Mouse (Mus musculus): Measurements from ENCODE around the gene Olfr1201. TPM values are rescaled to one million over a fixed set of nuclear protein-coding genes. Genes with fewer than 3 reads are reported as not detected.

The Olfr1201 gene
- not detected for polyA plus RNA-seq (2014; fragmentation: Illumina TruSeq; extraction: RNeasy Lipid Tissue Mini Kit (QIAGEN cat#74804); ENCODE audit: low read depth, low replicate concordance)

DNA sequence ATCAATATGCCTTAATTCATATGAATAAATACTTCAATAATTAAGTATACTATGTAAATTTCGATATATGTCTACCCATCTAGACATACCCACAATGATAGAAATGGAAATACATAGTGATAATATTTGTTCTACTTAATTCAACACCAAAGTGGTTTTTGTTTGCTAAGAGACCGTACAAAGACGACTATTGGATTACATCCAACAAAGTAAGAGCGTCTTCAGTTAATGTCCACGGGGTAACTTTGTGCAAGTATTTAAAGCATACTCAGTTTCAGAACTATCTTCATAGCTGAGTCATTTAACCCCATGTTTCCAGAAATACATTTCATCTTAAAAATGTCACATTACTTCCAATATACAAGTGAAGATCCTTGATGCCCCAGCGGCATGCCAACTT, at the start of gene Olfr1201:
Gene Olfr1201, plus strand, starts transcription at position 301 of the 400 bp plus-strand sequence.

GRCm38 (mm10) chr2:88751270-88751669, 41.6 kb upstream of the Olfr1201 start, which contains the start of gene Olfr1198:
Olfr1198 (minus strand) TSS chr2:88751370.

DNA sequence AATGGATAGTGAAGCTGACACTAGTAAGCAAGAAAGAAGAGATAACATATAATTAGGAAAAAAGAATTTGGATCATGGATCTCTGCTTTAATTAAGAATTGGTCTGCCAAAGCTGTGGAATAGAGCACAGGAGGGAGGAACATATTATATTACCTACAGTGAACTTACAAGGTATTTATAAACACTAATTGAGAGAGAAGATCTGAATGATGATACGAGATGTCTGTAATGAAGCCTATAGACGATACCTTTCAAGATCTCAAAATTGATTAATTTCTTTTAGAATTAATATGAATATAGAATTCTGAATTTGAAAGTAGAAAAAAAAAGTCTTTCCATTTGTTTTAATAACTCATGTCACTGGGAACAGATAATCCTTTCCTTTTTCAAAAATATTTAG, 32.5 kb upstream of the Olfr1201 start, which contains the start of gene Olfr1199:
Gene Olfr1199, minus strand, starts transcription at position 101 of the 400 bp plus-strand sequence.

DNA sequence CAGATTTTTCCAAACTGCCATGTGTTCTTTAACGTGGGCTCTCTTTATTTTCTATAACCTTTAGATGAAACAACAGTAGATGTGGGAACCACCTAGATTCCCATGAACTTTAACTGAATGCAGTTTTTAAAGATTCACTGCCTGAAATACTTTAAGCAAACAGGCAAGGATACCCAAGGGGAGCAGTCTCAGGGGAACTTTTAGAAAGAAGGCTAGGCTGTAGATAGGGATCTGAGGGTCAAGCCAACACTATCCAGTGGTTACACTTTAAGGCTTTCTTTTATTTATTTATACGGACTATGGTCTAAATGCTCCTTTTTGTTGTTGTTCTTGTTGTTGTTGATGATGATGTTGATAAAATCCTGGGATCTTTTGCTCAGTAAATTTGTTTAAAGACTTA, 22.4 kb upstream of the Olfr1201 start, which contains the start of gene Olfr1200:
Gene Olfr1200, minus strand, starts transcription at position 101 of the 400 bp plus-strand sequence.

DNA sequence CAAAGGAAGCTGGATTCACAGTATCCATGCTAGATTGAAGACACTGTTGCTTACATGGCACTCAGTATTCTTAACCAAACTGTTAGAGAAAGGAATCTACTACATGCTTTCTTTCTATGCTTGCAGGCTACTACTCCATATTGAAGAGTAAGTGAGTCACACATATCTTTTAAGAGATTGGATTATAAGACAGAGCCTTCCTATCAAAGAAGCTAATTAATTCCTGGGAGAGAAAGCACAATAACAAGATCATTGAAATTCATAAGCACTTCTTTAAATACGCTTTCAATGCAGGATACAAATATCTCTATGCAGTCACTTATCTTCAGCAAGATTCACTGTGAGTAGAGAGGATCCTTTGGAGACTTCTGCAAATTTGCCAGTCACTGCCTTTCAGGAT, 21.4 kb downstream of the Olfr1201 start, which contains the start of gene Olfr1202:
Gene Olfr1202, plus strand, starts transcription at position 301 of the 400 bp plus-strand sequence.

GRCm38 (mm10) chr2:88829437-88829836, 36.6 kb downstream of the Olfr1201 start, which contains the start of gene Olfr1205:
Olfr1205 (plus strand) TSS chr2:88829737.

Other genes starting within 250 kb of the Olfr1201 start
- gene Olfr1188, start 236.1 kb upstream of the Olfr1201 start, polyA plus RNA-seq (2014; fragmentation: Illumina TruSeq; extraction: RNeasy Lipid Tissue Mini Kit (QIAGEN cat#74804); ENCODE audit: low read depth, low replicate concordance) = not detected
- not detected for gene Olfr1189, start 206.6 kb upstream of the Olfr1201 start, polyA plus RNA-seq (2014; fragmentation: Illumina TruSeq; extraction: RNeasy Lipid Tissue Mini Kit (QIAGEN cat#74804); ENCODE audit: low read depth, low replicate concordance)
- gene Olfr1191-ps1, start 152.5 kb upstream of the Olfr1201 start, polyA plus RNA-seq (2014; fragmentation: Illumina TruSeq; extraction: RNeasy Lipid Tissue Mini Kit (QIAGEN cat#74804); ENCODE audit: low read depth, low replicate concordance) = not detected
- not detected for gene Olfr1192-ps1, start 144.5 kb upstream of the Olfr1201 start, polyA plus RNA-seq (2014; fragmentation: Illumina TruSeq; extraction: RNeasy Lipid Tissue Mini Kit (QIAGEN cat#74804); ENCODE audit: low read depth, low replicate concordance)
- gene Olfr1193, start 117.4 kb upstream of the Olfr1201 start, polyA plus RNA-seq (2014; fragmentation: Illumina TruSeq; extraction: RNeasy Lipid Tissue Mini Kit (QIAGEN cat#74804); ENCODE audit: low read depth, low replicate concordance) = not detected
- not detected for gene Olfr1195, start 103.8 kb upstream of the Olfr1201 start, polyA plus RNA-seq (2014; fragmentation: Illumina TruSeq; extraction: RNeasy Lipid Tissue Mini Kit (QIAGEN cat#74804); ENCODE audit: low read depth, low replicate concordance)
- gene Olfr1196, start 88.4 kb upstream of the Olfr1201 start, polyA plus RNA-seq (2014; fragmentation: Illumina TruSeq; extraction: RNeasy Lipid Tissue Mini Kit (QIAGEN cat#74804); ENCODE audit: low read depth, low replicate concordance) = not detected
- gene Olfr1197, start 60.7 kb upstream of the Olfr1201 start, polyA plus RNA-seq (2014; fragmentation: Illumina TruSeq; extraction: RNeasy Lipid Tissue Mini Kit (QIAGEN cat#74804); ENCODE audit: low read depth, low replicate concordance) = not detected
- not detected for gene Olfr1198, start 41.7 kb upstream of the Olfr1201 start, polyA plus RNA-seq (2014; fragmentation: Illumina TruSeq; extraction: RNeasy Lipid Tissue Mini Kit (QIAGEN cat#74804); ENCODE audit: low read depth, low replicate concordance)
- not detected for gene Olfr1199, start 32.6 kb upstream of the Olfr1201 start, polyA plus RNA-seq (2014; fragmentation: Illumina TruSeq; extraction: RNeasy Lipid Tissue Mini Kit (QIAGEN cat#74804); ENCODE audit: low read depth, low replicate concordance)
- not detected for gene Olfr1200, start 22.5 kb upstream of the Olfr1201 start, polyA plus RNA-seq (2014; fragmentation: Illumina TruSeq; extraction: RNeasy Lipid Tissue Mini Kit (QIAGEN cat#74804); ENCODE audit: low read depth, low replicate concordance)
- not detected for gene Olfr1202, start 21.5 kb downstream of the Olfr1201 start, polyA plus RNA-seq (2014; fragmentation: Illumina TruSeq; extraction: RNeasy Lipid Tissue Mini Kit (QIAGEN cat#74804); ENCODE audit: low read depth, low replicate concordance)
- not detected for gene Olfr1205, start 36.7 kb downstream of the Olfr1201 start, polyA plus RNA-seq (2014; fragmentation: Illumina TruSeq; extraction: RNeasy Lipid Tissue Mini Kit (QIAGEN cat#74804); ENCODE audit: low read depth, low replicate concordance)
- not detected for gene Olfr1204, start 56.3 kb downstream of the Olfr1201 start, polyA plus RNA-seq (2014; fragmentation: Illumina TruSeq; extraction: RNeasy Lipid Tissue Mini Kit (QIAGEN cat#74804); ENCODE audit: low read depth, low replicate concordance)
- not detected for gene Olfr1206, start 70.2 kb downstream of the Olfr1201 start, polyA plus RNA-seq (2014; fragmentation: Illumina TruSeq; extraction: RNeasy Lipid Tissue Mini Kit (QIAGEN cat#74804); ENCODE audit: low read depth, low replicate concordance)
- gene Olfr1208, start 109.3 kb downstream of the Olfr1201 start, polyA plus RNA-seq (2014; fragmentation: Illumina TruSeq; extraction: RNeasy Lipid Tissue Mini Kit (QIAGEN cat#74804); ENCODE audit: low read depth, low replicate concordance) = not detected
- not detected for gene Olfr1209, start 122.1 kb downstream of the Olfr1201 start, polyA plus RNA-seq (2014; fragmentation: Illumina TruSeq; extraction: RNeasy Lipid Tissue Mini Kit (QIAGEN cat#74804); ENCODE audit: low read depth, low replicate concordance)
- not detected for gene Olfr1211, start 145.1 kb downstream of the Olfr1201 start, polyA plus RNA-seq (2014; fragmentation: Illumina TruSeq; extraction: RNeasy Lipid Tissue Mini Kit (QIAGEN cat#74804); ENCODE audit: low read depth, low replicate concordance)
- gene Olfr1212, start 160.9 kb downstream of the Olfr1201 start, polyA plus RNA-seq (2014; fragmentation: Illumina TruSeq; extraction: RNeasy Lipid Tissue Mini Kit (QIAGEN cat#74804); ENCODE audit: low read depth, low replicate concordance) = not detected
- not detected for gene Gm13762, start 187.2 kb downstream of the Olfr1201 start, polyA plus RNA-seq (2014; fragmentation: Illumina TruSeq; extraction: RNeasy Lipid Tissue Mini Kit (QIAGEN cat#74804); ENCODE audit: low read depth, low replicate concordance)
- gene Olfr1214, start 199.6 kb downstream of the Olfr1201 start, polyA plus RNA-seq (2014; fragmentation: Illumina TruSeq; extraction: RNeasy Lipid Tissue Mini Kit (QIAGEN cat#74804); ENCODE audit: low read depth, low replicate concordance) = not detected
- gene Olfr1215, start 213.9 kb downstream of the Olfr1201 start, polyA plus RNA-seq (2014; fragmentation: Illumina TruSeq; extraction: RNeasy Lipid Tissue Mini Kit (QIAGEN cat#74804); ENCODE audit: low read depth, low replicate concordance) = not detected
- not detected for gene Olfr1216, start 225.3 kb downstream of the Olfr1201 start, polyA plus RNA-seq (2014; fragmentation: Illumina TruSeq; extraction: RNeasy Lipid Tissue Mini Kit (QIAGEN cat#74804); ENCODE audit: low read depth, low replicate concordance)
- gene Olfr1217, start 239.0 kb downstream of the Olfr1201 start, polyA plus RNA-seq (2014; fragmentation: Illumina TruSeq; extraction: RNeasy Lipid Tissue Mini Kit (QIAGEN cat#74804); ENCODE audit: low read depth, low replicate concordance) = not detected